Mouse (Mus musculus): ENCODE measurements around the gene Ccl1.

DNA sequence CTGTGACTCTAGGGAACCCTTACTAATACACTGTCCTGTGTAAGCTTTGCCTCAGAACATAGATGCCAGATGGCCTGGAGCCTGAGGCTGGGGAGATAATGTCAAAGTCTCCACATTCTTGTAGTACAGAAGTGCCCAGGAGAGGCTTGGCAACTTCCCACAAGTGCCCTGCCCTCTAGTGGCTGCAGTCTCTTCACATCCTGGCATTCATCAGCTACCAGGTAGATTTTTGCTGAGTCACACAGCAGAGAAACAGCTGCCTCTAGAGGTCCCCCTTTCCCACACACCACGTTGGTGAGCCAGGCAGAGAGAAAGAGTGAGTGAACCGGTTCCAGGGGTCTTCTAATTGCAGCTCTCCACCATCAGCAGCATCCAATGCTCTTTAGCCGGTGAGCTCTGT is 130.7 kb downstream of the Ccl1 start:
- no peak for TF ChIP-seq CTCF (IDR thresholded peaks at IDR 0.05; ENCODE audit: insufficient read depth, low read depth, low read length)
- no peak for TF ChIP-seq POLR2A (IDR thresholded peaks at IDR 0.05; ENCODE audit: insufficient read depth, low read depth, low read length)

Measured in olfactory bulb, adult 2 months (tissue).